Mouse (Mus musculus) hindbrain, embryonic 15.5 days (tissue): ENCODE results near the gene Arhgap25. TPM values are rescaled to one million over a fixed set of nuclear protein-coding genes. Genes with fewer than 3 reads are reported as not detected.
"Not testable (repeated sequence)": the region's sequence is repeated elsewhere in the genome, so short reads cannot be mapped to it uniquely, and the experiment has no call there.

ENCODE experiments used
- ATAC-seq: fragments of 200-750 bp; cut with Nextera tagmentation; 2 replicates; pipeline ENCODE4 v1.8.0; 2017; ENCODE audit warnings: low read depth, moderate number of reproducible peaks, moderate TSS enrichment; ENCODE audit not compliant: low FRiP score
- H3K27ac ChIP-seq: fragments of 300-500 bp; sonication (generic); replicated peaks from 2 replicates; pipeline ENCODE4 v1.5.1; 2015; ENCODE audit warnings: mild to moderate bottlenecking, inconsistent platforms
- H3K27me3 ChIP-seq: fragments of 300-500 bp; sonication (generic); 2 replicates; pipeline ENCODE4 v1.6.1; 2015; ENCODE audit warnings: control low read depth, inconsistent platforms
- H3K36me3 ChIP-seq: fragments of 300-500 bp; sonication (generic); 2 replicates; pipeline ENCODE4 v1.6.1; 2015; ENCODE audit warnings: control low read depth, inconsistent platforms
- H3K4me1 ChIP-seq: fragments of 300-500 bp; sonication (generic); replicated peaks from 2 replicates; pipeline ENCODE4 v1.6.1; 2015; ENCODE audit warnings: control low read depth, inconsistent platforms
- H3K4me2 ChIP-seq: fragments of 300-500 bp; sonication (generic); 2 replicates; pipeline ENCODE4 v1.6.1; 2015; ENCODE audit warnings: moderate library complexity, mild to moderate bottlenecking, inconsistent platforms
- H3K4me3 ChIP-seq: fragments of 300-500 bp; sonication (generic); 2 replicates; pipeline ENCODE4 v1.5.1; 2015; ENCODE audit warnings: mild to moderate bottlenecking, inconsistent platforms
- H3K9ac ChIP-seq: fragments of 300-500 bp; sonication (generic); 2 replicates; pipeline ENCODE4 v1.6.1; 2015; ENCODE audit warnings: inconsistent platforms
- H3K9me3 ChIP-seq: fragments of 300-500 bp; sonication (generic); 2 replicates; pipeline ENCODE4 v1.6.1; 2016; ENCODE audit warnings: control low read depth, inconsistent platforms
- WGBS: fragments of 180-500 bp; shearing (Covaris S2); methylation state at CpG from one replicate; pipeline ENCODE4 v1.1.7; 2015; 5-methylcytosine and 5-hydroxymethylcytosine counted together
- polyA plus RNA-seq: library from polyadenylated mRNA; unstranded; fragments of >200 nt; fragmentation: Nextera tagmentation; extraction: Ambion mirVana; gene quantifications from 2 replicates; pipeline ENCODE4 v1.2.1, GENCODE M21; 2015

The Arhgap25 gene
- 2.2 and 2.6 TPM in 2 replicates for polyA plus RNA-seq

DNA sequence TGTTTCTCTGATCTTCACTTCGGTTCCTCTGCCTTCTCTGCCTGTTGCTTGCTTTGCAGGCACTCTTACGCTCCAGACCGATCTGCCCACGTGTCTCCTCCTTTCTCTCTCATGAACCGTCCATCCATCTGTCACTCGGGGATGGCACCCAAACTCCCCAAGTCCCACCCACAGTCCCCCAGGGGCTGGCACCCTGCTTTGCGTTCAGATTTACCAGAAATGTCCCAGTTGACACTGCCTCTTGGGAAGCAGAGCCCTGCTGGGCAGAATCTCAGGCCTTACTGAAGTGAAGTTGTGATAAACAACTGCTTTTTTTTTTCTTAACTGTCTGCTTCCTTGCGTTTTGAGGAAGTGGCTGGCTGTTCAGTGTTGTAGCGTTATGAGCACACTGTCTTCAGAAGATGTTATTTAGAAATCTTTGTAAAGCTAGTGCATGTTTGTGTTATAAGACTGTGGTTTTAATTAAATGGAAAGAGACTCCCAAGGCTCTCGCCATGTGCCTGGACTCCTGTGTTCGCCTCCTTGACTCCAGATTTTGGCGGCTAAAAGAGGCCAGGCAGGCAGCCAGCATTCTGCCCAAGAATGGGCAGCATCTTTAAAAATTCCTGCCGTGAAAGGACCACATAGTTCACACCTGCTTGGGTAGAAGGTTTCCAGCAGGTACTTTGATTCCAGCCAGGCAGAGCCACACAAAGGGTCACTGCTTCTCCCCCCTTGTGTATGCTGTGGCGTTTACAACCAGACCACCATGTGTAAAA lies at the start of gene Arhgap25:
TSS of gene Arhgap25 (minus strand) at position 307 of the 758 bp plus-strand sequence.
- Histone ChIP-seq H3K36me3 (no peaks in the 10 kb centered on the region), H3K27me3 (no peaks in the 10 kb centered on the region), H3K4me1 (no peaks in the 10 kb centered on the region), H3K4me2 (no peak within 1 kb of the TSS), H3K9me3 (no peaks in the 10 kb centered on the region), H3K9ac (no peak within 1 kb of the TSS), H3K27ac (no peak within 1 kb of the TSS), H3K4me3 (no peak within 1 kb of the TSS)
- ATAC-seq, result no peak
- 59% methylated on average over 14 of the region's 14 CpGs for WGBS

DNA sequence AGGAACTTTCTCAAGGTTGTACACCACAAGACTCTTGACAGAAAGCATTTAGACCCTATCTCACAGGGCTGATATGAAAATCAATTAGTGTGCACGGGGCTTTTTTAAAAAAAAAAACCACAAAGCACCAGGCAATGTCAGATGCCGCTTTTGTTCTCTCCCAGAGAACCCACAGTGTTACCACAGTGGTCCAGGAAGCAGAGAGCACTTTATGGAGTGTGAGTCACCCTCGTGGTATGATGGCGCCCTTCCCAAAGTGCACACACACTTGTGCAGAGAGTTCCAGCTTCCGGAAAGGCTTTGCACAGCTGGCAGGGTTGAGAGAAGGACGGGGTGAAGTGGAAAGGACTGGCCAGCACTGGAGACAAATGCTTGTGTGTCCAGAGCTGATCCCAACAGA lies 49.4 kb upstream of the Arhgap25 start:
- Histone ChIP-seq H3K9ac (no peak overlapping the region), H3K27me3 (no peaks in the 10 kb centered on the region), H3K36me3 (no peaks in the 10 kb centered on the region), H3K4me3 (no peak overlapping the region), H3K4me1 (no peaks in the 10 kb centered on the region), H3K4me2 (no peak overlapping the region), H3K27ac (no peak overlapping the region), H3K9me3 (no peaks in the 10 kb centered on the region)
- 78% methylated on average over 6 of the region's 6 CpGs for WGBS
- ATAC-seq, result no peak

DNA sequence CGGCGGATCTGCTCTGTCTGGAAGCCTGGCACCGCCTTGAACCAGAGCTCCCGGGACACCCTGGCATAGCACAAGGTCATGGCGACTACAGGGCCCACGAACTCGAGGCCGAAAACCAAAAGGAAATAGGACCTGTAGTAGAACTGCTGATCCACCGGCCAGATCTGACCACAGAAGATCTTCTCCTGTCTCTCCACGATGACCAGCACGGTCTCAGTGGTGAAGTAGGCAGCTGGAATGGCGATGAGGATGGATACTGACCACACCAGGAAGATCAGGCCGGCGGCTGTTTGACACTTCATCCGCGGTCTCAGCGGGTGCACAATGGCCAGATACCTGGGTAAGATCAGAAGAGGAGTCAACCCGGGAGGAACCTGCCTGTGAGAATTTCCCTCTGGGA lies 48.5 kb upstream of the Arhgap25 start:
- Histone ChIP-seq H3K9me3 (no peaks in the 10 kb centered on the region), H3K27me3 (no peaks in the 10 kb centered on the region), H3K4me3 (no peak overlapping the region), H3K9ac (no peak overlapping the region), H3K36me3 (no peaks in the 10 kb centered on the region), H3K27ac (no peak overlapping the region), H3K4me1 (no peaks in the 10 kb centered on the region), H3K4me2 (no peak overlapping the region)
- no peak for ATAC-seq
- 91% methylated on average over 18 of the region's 18 CpGs for WGBS

DNA sequence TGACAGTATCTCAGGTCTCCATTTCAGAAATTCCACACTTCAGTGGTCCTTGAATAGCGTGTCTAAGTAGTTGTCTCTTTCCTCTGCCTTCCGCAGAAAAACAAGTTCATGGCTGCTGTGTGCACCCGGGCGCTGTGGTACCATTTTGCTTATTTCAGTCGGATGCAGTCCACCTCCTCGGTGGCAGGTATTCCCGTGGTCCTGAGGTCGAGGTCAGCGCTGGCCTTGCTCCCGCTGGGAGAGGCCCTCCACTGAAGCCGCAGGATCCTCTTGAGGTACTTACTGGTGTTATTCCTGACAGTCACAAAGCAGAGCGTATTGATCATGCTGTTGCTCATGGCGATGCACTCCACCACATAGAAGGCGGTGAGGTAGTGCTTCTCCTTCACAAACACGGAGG lies 48.0 kb upstream of the Arhgap25 start:
- no peak overlapping the region for H3K4me3 ChIP-seq
- no peak overlapping the region for H3K4me2 ChIP-seq
- H3K9me3 ChIP-seq, result no peaks in the 10 kb centered on the region
- no peak overlapping the region for H3K27ac ChIP-seq
- no peak overlapping the region for H3K9ac ChIP-seq
- no peaks in the 10 kb centered on the region for H3K36me3 ChIP-seq
- H3K27me3 ChIP-seq, result no peaks in the 10 kb centered on the region
- H3K4me1 ChIP-seq, result no peaks in the 10 kb centered on the region
- 88% methylated on average over 15 of the region's 15 CpGs for WGBS
- no peak for ATAC-seq

DNA sequence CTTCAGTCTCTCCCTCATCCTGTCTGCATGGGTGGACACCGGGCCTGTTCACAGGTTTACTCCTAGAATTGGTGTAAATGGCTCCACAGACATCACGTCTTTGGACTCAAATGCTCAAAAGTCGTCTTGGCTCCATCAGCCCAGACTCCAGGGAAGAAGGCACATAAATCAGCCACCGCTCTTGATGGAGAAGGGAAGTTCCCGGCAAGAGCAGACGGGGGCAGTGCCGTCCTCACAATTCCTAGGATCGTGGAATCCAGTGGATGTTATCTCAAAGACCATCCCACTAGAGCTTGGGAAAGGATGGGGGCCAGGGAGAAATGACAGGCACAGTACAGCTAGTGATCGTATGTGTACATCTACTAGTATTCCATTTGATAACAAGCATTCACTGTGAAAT lies 45.2 kb upstream of the Arhgap25 start:
- WGBS, result 40% methylated on average over 9 of the region's 9 CpGs
- Histone ChIP-seq H3K4me1 (no peaks in the 10 kb centered on the region), H3K27ac (no peak overlapping the region), H3K9ac (no peak overlapping the region), H3K4me3 (no peak overlapping the region), H3K27me3 (no peaks in the 10 kb centered on the region), H3K36me3 (no peaks in the 10 kb centered on the region), H3K9me3 (no peaks in the 10 kb centered on the region), H3K4me2 (no peak overlapping the region)
- no peak for ATAC-seq

DNA sequence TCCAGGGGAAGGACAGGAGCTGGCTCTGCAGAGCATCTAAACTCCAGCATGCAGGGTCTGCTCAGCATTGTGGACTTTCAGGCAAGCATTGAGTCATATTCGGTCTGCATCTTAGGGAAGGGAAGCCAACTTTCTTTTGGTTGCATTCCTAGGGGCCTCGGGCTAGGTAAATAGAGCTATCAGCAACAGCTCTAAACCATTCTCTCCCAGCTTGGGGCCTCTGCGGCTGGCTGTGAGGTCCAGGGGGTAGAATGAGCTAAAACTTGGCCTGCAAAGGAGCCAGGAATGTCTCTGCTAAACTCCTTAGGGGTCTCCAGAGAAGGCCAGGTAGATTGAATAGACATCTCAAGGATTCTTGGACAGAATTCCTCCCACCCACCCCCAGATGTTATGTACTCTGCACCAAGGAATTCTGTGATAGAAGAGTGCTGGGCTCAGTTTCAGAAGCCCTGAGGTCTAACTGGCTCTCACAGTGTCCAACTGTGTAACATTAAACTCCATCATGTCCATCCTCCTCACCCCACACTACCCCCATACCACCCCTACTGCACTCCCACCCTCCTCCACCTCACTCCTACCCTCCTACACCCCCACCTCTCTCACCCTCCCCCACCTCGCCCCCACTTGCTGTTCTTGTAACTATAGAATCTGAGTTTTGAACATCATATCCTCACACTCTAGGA lies 43.7 kb upstream of the Arhgap25 start:
- H3K9me3 ChIP-seq, result no peaks in the 10 kb centered on the region
- H3K36me3 ChIP-seq, result no peaks in the 10 kb centered on the region
- H3K4me1 ChIP-seq, result no peaks in the 10 kb centered on the region
- WGBS, result 47% methylated on average over 4 of the region's 4 CpGs
- H3K27ac ChIP-seq, result no peak overlapping the region
- H3K4me3 ChIP-seq, result no peak overlapping the region
- H3K27me3 ChIP-seq, result no peaks in the 10 kb centered on the region
- H3K4me2 ChIP-seq, result no peak overlapping the region
- no peak for ATAC-seq
- H3K9ac ChIP-seq, result no peak overlapping the region

DNA sequence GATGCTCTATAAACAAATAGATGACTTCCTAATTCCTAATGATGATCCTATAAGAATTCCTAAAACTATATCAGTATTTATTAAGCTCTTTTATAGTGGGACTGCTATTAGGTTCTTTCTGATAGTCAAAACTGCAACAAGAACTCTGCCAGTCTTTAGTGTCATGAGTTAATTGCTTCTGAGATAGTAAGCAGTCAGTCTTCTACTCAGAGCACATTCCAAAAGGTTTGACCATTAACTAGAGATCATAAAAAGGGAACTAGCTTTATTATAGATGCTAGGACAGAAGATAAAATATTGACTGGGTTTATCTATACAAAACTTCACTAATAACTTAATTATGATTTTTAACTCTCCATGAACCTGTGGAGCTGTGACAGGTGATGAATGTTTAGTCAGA lies 38.8 kb upstream of the Arhgap25 start:
- not testable (repeated sequence) for H3K4me2 ChIP-seq, ATAC-seq, H3K4me3 ChIP-seq, H3K4me1 ChIP-seq, H3K9ac ChIP-seq, H3K27ac ChIP-seq, H3K27me3 ChIP-seq, H3K9me3 ChIP-seq, H3K36me3 ChIP-seq

DNA sequence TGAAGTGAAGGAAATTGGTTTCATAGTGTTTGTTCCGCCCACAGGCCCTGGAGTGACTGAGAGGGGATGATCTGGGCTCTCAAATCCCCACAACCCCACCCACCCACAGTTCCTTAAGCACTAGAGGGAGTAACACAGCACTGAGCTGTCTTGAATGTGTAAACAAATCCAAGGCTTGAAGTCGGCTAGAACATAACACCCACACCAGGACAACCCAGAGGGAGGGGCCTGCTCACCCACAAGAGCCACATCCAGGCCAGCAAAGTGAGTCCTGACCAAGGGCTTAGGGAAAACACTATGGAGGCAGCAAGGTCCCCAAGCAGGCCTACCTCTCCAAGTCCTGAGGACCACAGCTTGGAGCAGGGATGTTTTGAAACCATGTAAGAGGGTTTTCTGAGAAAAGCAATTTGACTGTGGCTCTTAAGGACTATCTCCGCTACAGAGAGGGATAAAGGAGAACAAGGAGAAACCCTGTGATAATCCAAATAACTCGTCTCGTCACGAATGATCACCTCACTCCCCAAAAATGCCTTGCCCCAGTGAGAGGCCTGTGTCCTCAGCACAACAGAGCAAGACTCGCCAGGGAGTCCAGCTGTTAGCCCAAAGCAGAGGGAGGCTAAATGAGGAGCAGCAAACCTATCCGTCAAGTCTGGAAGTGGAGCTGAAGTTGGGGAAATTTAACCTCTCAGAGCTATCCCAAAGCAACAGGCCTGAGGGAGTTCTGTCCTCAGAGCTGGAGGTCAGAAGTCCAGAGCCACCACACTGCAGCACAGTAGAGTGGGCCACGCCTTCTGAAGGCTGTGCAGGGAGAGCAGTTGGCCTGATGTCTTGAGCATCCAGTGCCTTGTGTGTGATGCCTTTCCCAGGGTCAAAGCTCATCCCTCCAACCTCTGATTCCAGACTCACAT lies 34.9 kb upstream of the Arhgap25 start:
- no peak for ATAC-seq
- Histone ChIP-seq H3K4me3 (no peak overlapping the region), H3K4me2 (no peak overlapping the region), H3K27ac (no peak overlapping the region), H3K9me3 (no peaks in the 10 kb centered on the region), H3K27me3 (no peaks in the 10 kb centered on the region), H3K9ac (no peak overlapping the region), H3K4me1 (no peaks in the 10 kb centered on the region), H3K36me3 (no peaks in the 10 kb centered on the region)
- WGBS, result 64% methylated on average over 9 of the region's 9 CpGs

DNA sequence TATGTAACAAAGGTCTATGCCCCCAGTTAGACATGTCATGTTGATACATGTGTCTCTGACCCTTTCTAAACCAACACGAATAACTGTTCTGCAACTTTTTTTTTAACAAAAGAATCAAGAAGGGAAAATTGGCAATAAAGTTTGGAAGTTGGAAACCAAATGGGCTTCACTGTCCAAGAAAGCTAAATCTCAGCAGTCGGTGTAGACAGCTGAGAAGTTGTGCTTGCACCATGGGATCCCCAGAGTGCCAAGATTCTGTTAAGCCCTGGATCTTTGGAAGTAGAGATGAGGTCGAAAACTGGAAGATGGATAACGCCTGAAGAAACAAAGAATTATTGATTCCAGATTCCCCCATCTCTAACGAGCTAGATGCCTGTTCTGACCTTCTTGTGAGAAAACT lies 32.1 kb upstream of the Arhgap25 start:
- 87% methylated on average over 5 of the region's 5 CpGs for WGBS
- no peaks in the 10 kb centered on the region for H3K36me3 ChIP-seq
- no peak for ATAC-seq

DNA sequence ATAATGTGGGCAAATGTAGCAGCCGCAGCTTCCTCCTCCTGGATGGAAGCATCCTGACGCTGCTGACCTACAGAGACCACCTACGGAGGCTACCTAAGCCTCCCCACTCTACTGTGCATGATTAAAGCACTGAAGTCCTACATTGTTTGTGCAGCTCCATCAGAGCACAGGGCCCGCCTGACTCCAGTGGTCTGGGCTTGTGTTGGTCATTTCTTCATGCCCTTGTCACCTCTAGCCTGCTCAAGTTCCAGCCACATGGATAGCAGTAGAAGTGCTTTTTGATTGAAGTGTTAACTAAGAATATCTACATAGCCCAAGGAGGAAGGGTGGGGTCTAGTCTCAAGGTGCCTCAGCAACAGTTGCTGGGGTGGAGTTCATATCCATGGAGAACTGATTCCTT lies 31.3 kb upstream of the Arhgap25 start:
- Histone ChIP-seq H3K36me3 (no peaks in the 10 kb centered on the region), H3K27ac (no peak overlapping the region), H3K9me3 (no peaks in the 10 kb centered on the region), H3K9ac (no peak overlapping the region), H3K4me3 (no peak overlapping the region), H3K27me3 (no peaks in the 10 kb centered on the region), H3K4me2 (no peak overlapping the region), H3K4me1 (no peaks in the 10 kb centered on the region)
- 89% methylated on average over 4 of the region's 4 CpGs for WGBS
- ATAC-seq, result no peak

More for the DNA sequence above, 32.1 kb upstream of the Arhgap25 start:
- Histone ChIP-seq H3K9me3 (no peaks in the 10 kb centered on the region), H3K27me3 (no peaks in the 10 kb centered on the region), H3K27ac (no peak overlapping the region), H3K4me3 (no peak overlapping the region), H3K9ac (no peak overlapping the region), H3K4me1 (no peaks in the 10 kb centered on the region), H3K4me2 (no peak overlapping the region)

DNA sequence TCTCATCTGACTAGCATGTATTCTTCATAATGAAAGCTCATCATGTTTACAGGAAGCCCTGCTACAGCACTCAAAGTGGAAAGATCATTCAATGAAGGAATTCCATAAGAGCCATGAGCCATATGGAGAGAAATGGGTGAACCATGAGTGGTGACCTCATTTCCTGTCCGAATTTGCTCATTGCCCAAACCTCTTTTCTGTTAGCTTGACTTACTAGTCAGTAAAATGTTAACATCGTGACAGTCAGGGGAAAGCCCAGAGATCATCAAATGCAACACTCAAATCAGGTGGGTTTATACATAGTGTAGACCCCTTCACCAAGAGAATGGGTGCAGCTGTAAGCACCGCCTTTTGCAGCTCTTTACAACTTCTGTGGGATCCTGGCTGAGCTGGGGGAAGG lies 20.7 kb upstream of the Arhgap25 start:
- no peak for ATAC-seq
- Histone ChIP-seq H3K27me3 (no peaks in the 10 kb centered on the region), H3K27ac (no peak overlapping the region), H3K4me2 (no peak overlapping the region), H3K9ac (no peak overlapping the region), H3K36me3 (no peaks in the 10 kb centered on the region), H3K9me3 (no peaks in the 10 kb centered on the region), H3K4me1 (no peaks in the 10 kb centered on the region), H3K4me3 (no peak overlapping the region)
- 90% methylated on average over 3 of the region's 3 CpGs for WGBS
